Mouse (Mus musculus): ENCODE data around the gene Drg2. TPM values are rescaled to one million over a fixed set of nuclear protein-coding genes. Genes with fewer than 3 reads are reported as not detected.

Gene Drg2
- polyA plus RNA-seq (2017; shearing (Covaris generic)) = 72.4 TPM

DNA sequence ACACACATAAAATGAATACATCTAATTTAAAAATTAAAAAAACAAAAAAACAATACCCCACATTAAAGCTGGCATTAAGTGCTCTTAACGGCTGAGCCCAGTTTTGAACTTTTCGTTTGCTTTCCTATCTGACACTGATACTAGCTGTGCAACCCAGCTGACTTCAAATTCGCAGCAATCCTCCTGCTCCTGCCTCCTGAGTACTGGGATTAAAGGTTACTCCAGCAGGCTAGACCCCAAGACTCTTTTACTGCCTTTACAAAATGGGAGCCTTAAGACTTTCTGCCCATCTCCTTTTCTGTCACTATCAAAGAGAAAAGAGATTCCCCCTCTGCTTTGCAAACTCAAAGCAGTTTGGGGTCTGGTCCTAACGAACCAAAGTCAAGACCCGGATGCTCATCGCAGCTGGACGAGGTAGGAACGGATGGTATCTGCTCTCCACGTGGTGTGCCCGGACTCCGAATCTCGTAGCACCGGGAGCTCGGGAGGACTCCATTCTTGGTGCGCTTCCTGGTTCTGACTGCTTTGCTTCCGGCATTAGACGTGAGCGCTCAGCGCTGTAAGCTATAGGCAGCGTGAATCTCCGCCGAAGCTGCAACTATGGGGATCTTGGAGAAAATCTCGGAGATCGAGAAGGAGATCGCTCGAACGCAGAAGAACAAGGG is at the start of gene Drg2:
Gene Drg2, plus strand, starts transcription at position 512 of the 665 bp plus-strand sequence.

DNA sequence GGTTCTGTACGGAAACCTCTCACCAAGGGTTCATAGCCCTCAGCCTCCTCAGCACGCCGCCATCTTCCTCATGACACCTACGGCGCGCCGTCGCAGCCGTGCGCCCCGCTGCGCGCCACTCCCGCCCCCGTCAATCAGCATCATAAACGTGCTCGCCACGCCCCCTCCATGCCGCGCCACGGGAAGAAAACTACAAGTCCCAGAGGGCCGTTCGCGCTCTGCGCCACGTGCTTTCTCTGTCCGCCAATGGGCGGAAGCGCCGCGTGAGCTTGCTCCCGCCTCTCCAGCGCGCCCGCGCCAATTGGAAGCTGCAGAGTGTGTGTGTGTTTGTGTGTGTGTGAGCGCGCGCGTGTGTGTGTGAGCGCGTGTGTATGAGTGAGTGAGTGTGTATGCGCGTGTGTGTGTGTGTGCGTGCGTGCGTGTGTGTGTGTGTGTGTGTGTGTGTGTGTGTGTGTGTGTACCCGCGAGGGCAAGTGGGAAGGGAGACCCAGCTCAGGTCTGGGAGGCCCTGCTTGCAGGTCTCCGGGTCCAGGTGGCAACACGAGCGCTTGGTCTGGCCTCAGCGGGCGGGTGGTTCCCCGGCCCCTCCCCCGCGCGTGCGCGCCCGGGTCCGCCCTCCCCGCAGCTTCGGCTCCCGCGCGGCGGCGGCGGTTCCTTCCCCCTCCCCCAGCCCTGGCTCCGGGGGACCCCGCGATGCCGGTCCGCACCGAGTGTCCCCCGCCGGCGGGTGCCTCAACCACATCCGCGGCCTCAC is 37.3 kb upstream of the Drg2 start, which contains the start of gene Gid4:
Gene Gid4, plus strand, starts transcription at position 183 of the 754 bp plus-strand sequence.

DNA sequence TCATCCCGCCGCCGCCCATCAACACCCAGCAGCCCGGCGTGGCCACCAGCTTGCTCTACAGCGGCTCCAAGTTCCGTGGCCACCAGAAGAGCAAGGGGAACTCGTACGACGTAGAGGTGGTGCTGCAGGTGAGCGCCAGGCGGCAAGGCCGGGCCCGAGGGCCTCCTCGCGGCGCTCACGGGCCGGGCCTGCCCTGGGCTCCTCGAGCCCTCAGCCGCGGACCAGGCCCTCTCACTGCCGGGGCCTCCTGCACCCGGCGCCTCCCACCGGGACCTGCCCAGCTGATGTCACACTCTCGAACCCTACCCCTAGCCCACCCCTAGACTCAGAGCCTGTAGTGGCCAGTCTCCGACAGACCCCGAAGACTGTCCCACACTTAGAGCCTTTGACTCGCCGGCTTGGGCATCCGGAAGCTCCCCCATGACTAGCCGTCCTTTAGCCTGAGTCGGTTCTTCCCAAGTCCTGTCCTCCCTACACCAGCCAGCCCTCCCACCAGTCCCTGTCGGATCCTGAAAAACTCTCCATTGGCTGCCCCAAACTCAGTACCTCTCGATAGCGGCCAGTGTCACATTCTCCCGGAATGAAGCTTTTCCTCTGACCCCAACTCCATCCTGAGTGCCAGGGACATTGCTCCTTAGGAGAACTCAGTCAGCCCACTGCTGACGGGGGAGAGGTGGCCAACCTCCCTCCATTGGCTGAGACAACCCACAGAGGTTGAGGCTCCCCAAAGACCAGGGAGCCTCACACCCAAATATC is 36.5 kb upstream of the Drg2 start, which contains the start of gene Atpaf2:
Gene Atpaf2, minus strand, starts transcription at position 741 of the 756 bp plus-strand sequence.

DNA sequence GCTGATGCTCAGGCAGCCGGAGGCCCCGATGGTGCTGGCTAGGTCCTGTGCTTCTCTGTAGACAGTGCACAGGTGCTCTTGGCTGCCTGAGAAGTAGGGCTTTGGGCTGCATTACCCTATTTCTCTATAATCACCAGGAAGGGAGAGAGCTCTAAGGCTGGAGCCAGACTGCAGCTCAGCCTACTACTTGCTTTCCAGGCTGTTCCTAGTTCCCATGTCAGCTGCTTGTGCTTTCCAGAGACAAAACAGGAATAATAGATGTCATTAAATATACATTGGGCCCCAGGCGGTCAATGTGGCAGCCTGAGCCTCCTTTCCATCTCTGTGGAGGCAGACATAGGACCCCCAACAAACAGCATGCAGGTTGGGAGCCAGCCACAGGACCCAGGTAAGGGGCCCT is 14.6 kb downstream of the Drg2 start, which contains the start of gene Myo15:
Gene Myo15, plus strand, starts transcription at position 301 of the 400 bp plus-strand sequence.

Other genes starting within 250 kb of the Drg2 start
- 67.7 TPM for gene Srebf1, start 232.0 kb upstream of the Drg2 start, polyA plus RNA-seq (2017; shearing (Covaris generic))
- 70.4 TPM for gene Tom1l2, start 101.7 kb upstream of the Drg2 start, polyA plus RNA-seq (2017; shearing (Covaris generic))
- 0.68 TPM for gene Drc3, start 101.3 kb upstream of the Drg2 start, polyA plus RNA-seq (2017; shearing (Covaris generic))
- gene Gid4, start 37.4 kb upstream of the Drg2 start, polyA plus RNA-seq (2017; shearing (Covaris generic)) = 5.8 TPM
- gene Atpaf2, start 36.1 kb upstream of the Drg2 start, polyA plus RNA-seq (2017; shearing (Covaris generic)) = 49.0 TPM
- 0.05 TPM for gene Myo15, start 14.7 kb downstream of the Drg2 start, polyA plus RNA-seq (2017; shearing (Covaris generic))
- 3.8 TPM for gene Alkbh5, start 81.8 kb downstream of the Drg2 start, polyA plus RNA-seq (2017; shearing (Covaris generic))
- 17.1 TPM for gene Llgl1, start 245.1 kb downstream of the Drg2 start, polyA plus RNA-seq (2017; shearing (Covaris generic))